Mouse (Mus musculus) gastrocnemius, postnatal 14 days (tissue): Measurements from ENCODE around the gene Adcy7. TPM values are rescaled to one million over a fixed set of nuclear protein-coding genes. Genes with fewer than 3 reads are reported as not detected.
A peak's percentile ranks its signal among the peaks of the same experiment; 100 is the strongest.

Experiments
- DNase-seq: peaks from one replicate; pipeline ENCODE4 v3.0.0; 2021; ENCODE audit warnings: mixed read lengths
- intact Hi-C: fragments of 180-260 bp; cut with DNase I; formaldehyde crosslinking; loops from one replicate; pipeline ENCODE4 v1.15.1; 2025; ENCODE audit warnings: low total_unique reads
- total RNA-seq, 2 experiments: library from RNA; stranded (reverse); gene quantifications; 2 replicates each; pipeline ENCODE4 v1.2.3; 2021

The Adcy7 gene
- total RNA-seq, 2 experiments from 2014 or later, result 6.8 to 13.3 TPM

GRCm38 (mm10) chr8:88293590-88294356 is 21.6 kb downstream of the Adcy7 start:
- intact Hi-C loops, result no loop called here
- no peak for DNase-seq

DNA sequence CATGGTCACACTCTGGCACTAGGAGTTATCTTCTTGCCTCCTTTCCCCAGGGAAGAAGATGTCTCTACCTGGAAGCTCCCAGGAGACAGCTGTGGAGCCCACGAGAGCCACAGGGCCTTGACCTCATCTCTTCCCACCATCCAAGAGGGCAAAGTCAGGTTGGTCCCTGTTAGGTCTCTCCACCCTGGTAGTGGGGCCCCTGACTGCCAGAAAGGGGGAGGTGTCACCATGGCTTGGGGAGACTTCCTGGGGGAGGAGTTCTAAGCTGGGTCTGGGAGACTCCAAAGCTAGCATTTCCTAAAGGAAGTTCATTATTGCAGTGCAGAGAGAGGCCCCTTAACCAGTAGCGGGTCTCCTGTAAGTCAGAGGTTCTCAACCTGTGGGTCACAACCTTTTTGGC is 22.8 kb downstream of the Adcy7 start:
- intact Hi-C loops, result no loop called here
- no peak for DNase-seq

DNA sequence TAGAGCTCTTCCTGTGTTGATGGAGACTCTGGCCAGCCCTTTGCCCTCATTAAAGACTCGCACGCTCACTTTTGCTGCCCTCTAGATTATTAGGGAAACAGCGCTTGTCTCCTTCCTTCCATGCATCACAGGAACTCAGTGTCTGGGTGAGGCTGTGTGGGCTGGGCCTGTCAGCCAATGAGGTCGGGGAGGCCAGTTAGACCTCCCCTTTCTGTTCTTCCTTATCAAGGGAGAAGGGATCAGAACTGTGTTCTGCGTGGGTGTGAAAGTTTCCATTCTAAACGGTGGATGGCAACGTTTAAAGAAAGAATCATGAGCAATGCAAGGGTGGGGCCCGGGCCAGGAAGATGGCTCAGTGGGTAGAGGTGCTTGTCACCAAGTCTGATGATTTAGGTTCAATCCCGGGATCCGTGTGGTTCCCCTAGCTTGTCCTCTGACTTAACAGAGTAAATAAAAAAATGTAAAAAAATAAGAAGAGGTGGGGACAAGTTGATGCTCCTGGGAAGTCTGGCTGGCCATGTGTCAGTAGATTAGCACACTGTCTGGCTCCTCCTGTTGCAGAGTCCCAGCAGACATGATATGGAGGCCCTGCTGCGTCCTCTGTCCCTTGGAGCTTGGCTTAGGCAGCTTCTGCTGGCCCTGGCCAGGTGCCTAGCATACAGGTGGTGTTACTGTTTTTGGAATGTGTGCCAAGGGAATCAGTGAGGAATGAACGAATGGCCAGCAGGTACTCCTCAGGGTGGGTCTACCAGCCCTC is 26.0 kb downstream of the Adcy7 start:
- intact Hi-C loops, result no loop called here
- DNase-seq, result no peak

DNA sequence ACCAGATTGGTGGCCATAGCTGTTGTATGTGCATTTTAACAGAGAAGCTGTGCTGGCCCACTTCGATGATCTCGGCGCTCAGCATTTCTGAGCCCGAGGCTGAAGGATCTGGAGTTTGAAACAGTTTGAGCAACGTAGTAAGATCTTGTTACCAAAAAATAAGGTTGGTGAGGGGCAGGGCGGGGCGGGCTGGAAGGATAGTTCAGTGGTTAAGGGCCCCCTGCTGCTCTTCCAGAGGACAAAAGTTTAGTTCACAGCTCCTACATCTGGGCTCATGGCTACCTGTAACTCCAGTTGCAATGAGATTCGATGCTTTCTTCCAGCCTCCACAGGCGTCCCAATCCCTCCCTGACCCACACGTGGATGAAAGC is 26.5 kb downstream of the Adcy7 start:
- intact Hi-C loops, result no loop called here
- no peak for DNase-seq

- intact Hi-C loops, result no loop called here
- DNase-seq, result peak; percentile 52
Observed at GRCm38 (mm10) chr8:88299907-88300603, 27.9 kb downstream of the Adcy7 start.

- intact Hi-C loops, result no loop called here
- DNase-seq, result no peak
Observed at GRCm38 (mm10) chr8:88301589-88302437, 29.6 kb downstream of the Adcy7 start.

GRCm38 (mm10) chr8:88305814-88306213 is 33.6 kb downstream of the Adcy7 start:
- DNase-seq, result no peak
- intact Hi-C loops, result loop anchor here (5.0 kb wide), 1 partner anchor 34 kb away; the partner anchor contains the start of gene Adcy7

- no peak for DNase-seq
- intact Hi-C loops, result loop anchor here (5.0 kb wide), 1 partner anchor 34 kb away; the partner anchor contains the start of gene Adcy7
Observed at GRCm38 (mm10) chr8:88306511-88306910, 34.3 kb downstream of the Adcy7 start.

DNA sequence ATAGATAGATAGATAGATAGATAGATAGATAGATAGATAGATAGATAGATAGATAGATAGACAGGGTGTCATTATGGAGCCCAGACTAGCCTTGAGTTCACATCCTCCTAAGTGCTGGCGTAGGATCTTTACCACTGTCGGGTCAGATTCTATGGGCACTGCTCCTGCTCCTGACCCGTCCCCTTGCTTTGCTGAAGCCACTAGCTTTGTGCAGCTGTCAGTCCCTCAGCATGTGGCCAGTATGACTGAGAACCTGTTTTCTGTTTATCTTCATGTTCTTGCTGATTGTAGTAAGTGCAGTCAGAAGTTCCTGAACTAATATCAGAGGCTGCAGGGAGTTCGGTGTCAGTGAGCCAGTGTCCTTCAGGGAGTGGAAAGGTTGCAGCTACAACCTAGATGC is 35.5 kb downstream of the Adcy7 start:
- intact Hi-C loops, result loop anchor here (5.0 kb wide), 1 partner anchor 35 kb away; the partner anchor contains the start of gene Adcy7
- no peak for DNase-seq

DNA sequence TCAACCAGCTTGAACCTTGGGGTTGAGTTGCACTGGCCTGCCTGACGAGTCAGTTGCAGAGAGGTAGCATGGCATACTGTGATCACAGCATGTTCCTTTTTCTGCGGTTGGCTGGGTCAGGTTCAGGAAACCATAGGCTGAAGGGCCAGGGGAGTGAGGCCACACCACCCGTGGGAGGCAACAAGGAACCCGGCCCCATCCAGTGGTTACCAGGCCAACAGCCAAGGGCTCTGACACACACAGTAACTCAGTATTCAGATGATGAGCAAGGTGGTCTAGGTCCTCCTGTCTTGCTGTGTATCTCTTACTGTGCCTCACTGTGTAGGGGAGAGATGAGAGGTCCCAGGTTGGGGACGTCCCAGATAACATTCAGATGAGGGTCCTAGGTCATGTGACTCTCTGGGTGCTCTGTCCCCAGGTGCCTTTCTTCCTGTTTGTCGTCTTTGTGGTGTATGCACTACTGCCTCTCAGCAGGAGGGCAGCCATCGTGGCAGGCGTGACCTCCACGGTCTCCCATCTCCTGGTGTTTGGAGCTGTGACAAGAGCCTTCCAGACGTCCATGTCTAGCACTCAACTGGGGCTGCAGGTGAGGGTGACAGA is 37.2 kb downstream of the Adcy7 start:
- intact Hi-C loops, result loop anchor here (5.0 kb wide), 1 partner anchor 37 kb away; the partner anchor contains the start of gene Adcy7
- peak; percentile 5 for DNase-seq

DNA sequence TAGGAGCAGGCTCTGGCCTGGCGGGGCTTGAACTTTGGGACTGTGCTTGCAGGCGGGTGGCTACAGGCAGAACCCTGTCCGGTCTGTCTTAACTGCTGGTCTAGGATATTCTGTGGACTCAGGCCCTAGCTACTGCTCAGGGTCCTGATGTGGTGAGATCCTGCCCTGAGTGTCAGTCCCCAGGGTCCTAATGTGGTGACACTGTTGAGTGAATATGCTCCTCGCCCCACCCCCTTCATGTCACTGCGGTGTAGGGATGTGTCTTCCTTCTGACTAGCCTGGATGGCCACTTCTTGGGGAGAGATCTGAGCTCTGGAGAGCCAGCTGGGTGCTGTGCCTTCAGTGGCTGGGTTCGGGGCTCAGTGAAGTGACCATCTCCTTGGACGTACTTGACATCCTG is 37.7 kb downstream of the Adcy7 start:
- peak; percentile 3 for DNase-seq
- intact Hi-C loops, result loop anchor here (5.0 kb wide), 1 partner anchor 38 kb away; the partner anchor contains the start of gene Adcy7

- DNase-seq, result peak; percentile 30
- intact Hi-C loops, result no loop called here
Observed at GRCm38 (mm10) chr8:88310286-88310685, 38.1 kb downstream of the Adcy7 start.

DNA sequence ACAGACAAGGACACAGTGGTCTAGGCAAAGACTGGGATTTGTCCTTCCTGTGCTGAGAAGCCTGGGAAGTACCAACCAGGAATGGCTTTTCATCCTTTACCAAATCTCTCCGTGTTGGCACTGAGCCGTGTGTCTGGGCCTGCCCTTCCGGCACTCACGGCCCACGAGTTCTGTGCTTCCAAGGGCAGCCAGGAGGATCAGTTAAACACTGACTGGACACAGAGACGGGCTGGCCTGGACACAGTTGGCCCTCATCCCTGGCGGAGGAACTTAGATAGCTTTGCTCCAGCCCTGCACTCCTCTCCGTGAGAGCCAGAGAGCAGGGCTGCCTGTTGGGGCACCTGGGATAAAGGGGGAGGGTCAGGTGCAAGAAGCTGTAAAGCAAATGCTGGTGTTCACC is 40.8 kb downstream of the Adcy7 start:
- peak; percentile 89 for DNase-seq
- intact Hi-C loops, result no loop called here

- intact Hi-C loops, result no loop called here
- DNase-seq, result no peak
Observed at GRCm38 (mm10) chr8:88313991-88314390, 41.8 kb downstream of the Adcy7 start.

DNA sequence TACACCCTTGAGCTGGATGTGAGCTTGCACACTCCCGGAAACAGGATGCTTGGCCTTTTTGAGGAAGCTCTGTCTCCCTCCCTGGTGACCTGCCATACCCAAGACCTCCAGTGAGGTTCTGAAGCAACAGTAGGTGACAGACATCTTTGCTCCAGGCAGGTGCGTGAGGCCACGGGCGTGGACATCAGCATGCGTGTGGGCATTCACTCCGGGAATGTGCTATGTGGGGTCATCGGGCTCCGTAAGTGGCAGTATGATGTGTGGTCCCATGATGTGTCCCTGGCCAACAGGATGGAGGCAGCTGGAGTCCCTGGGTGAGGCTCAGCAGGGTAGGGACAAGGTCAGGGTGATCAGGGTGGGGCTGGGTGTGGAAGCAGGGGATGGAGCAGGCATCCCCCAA is 43.1 kb downstream of the Adcy7 start:
- DNase-seq, result peak; percentile 2
- intact Hi-C loops, result no loop called here

DNA sequence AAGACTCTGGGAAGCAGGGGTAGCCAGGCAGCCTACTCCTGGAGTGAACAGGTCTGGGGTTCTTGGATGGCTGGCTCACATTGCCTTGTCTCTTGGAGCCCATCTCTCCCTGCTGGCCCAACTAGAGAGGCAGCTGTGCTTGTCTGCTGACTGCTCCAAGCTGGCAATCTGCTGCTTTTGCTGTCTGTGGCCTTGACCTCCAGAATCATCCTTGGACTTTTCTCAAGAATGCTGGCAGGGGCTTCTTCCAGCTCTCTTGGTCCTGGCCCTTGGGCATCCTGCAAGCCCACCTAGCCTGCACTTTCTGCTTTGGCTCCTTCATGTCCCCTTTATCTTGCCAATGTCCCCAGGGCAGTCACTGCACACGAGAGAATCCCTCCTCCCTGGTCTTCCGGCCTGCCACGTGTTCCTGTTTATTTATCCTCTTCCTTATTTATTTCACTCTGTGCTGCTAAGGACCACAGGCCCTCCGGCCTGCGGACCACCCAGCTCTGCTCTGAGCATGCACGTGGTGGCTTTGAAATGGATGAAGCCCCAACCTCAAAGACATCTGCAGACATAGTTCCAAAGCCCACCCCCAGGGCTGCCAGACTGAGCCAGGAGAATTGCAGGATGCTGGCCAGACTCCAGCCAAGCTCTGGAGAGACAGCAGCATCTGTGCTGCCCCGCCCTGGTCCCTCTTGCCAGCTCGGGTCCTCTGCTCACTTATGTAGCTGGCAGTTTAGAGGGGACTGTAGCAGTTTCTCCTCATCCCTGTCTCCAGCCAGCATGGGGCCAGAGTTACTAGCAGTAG is 44.1 kb downstream of the Adcy7 start:
- peak; percentile 89 for DNase-seq

GRCm38 (mm10) chr8:88317341-88317740 is 45.1 kb downstream of the Adcy7 start:
- no peak for DNase-seq
- intact Hi-C loops, result no loop called here

More for the DNA sequence above, 44.1 kb downstream of the Adcy7 start:
- intact Hi-C loops, result no loop called here

GRCm38 (mm10) chr8:88318151-88318550 is 45.9 kb downstream of the Adcy7 start:
- no peak for DNase-seq
- intact Hi-C loops, result no loop called here
